Mouse (Mus musculus) forelimb bud, embryonic 11.5 days (tissue): ENCODE results near the gene Ppp2r5e.
"Not testable (repeated sequence)": the region's sequence is repeated elsewhere in the genome, so short reads cannot be mapped to it uniquely, and the experiment has no call there.

ENCODE experiments used
- DNase-seq: peaks from one replicate; pipeline ENCODE4 v3.0.0-alpha.2; 2012; ENCODE audit warnings: low read depth, low spot score

Gene Ppp2r5e

DNA sequence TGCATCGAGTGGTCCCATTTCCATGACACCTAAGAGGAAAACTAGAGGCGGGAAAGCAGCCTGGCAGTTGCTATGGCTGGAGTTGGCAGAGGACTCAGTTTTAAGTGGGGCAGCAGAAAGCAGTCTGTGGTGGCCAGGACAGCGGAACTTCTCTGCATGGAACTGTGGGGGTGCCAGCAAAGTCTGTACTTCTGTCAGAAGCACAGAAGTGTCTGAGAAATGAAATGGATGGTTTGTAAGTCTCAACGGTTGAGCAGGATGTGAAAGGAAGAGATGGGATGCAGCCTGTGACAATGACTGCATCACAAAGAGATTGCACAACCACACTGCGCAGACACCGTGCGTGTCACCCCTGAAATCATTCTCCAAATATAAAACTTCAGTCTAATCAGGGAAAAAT is 149.8 kb downstream of the Ppp2r5e start:
- no peak for DNase-seq

DNA sequence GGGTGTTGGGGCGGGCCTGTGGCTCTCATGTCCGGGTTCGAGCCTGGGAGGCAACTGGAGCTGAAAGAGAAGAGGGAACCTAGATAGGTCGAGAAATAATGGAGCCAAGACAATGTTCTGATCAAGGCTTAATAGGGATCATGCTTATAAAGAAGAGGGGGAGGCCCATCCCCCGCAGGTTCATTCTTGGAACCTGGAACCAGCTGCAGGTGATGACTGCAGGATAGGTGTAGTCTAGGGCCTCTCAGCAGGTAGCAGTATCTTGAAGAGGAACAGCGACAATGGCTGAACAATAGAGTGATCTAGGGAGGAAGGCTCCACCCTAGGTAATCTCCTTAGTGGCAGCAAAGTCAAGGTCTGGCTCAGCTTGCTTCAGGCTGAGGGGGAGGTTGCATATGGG is 163.6 kb downstream of the Ppp2r5e start:
- DNase-seq = not testable (repeated sequence)

DNA sequence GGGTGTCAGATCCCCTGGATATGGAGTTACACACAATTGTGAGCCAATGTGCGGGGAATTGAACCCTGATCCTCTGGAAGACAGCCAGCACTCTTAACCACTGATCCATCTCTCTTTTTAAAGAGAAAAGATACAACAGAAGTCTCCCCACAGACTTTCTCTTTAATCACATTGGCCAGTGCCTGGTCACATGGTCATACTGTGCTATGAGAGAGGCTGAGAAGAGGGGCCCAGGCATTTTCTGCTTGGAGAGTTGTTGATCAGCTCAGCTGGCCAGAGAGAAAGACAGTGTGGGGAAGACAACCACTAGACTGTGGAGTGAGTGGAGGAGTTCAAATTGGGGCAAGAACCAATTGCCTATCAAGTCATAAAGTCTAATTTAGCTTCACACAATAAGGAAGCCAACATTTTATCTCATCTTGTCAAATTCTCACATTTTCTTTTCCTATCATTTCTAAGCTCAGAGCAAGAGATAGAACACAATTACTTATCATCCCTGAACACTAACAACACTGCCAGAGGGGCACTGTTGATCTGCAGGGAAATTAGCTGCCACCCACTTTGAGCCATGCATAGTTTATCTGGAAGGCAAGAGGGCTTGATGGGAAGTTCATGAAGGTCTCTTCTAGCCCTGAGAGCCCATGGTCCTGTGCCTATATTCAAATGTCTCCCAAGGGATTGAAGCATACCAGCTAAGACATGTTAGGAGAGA is 166.2 kb downstream of the Ppp2r5e start:
- DNase-seq = no peak

DNA sequence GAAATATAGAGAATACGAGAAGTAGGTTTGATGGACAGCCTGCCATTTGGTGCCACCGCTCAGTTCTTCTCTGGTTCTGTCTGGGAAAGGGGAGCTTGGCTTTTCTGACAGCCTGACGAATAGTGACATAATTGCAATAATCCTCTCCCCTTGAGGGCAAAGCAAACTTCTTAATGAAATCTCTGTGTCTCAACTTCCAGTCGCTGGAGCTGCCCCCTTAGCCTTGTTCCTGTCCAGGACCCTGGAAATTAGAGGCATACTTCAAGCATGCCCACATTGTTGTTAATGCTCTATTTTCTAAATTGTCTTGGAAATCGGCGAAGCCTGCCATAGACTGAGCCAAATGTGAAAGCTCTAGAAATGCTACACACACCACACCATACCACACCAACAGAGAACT is 167.3 kb downstream of the Ppp2r5e start:
- DNase-seq = no peak

DNA sequence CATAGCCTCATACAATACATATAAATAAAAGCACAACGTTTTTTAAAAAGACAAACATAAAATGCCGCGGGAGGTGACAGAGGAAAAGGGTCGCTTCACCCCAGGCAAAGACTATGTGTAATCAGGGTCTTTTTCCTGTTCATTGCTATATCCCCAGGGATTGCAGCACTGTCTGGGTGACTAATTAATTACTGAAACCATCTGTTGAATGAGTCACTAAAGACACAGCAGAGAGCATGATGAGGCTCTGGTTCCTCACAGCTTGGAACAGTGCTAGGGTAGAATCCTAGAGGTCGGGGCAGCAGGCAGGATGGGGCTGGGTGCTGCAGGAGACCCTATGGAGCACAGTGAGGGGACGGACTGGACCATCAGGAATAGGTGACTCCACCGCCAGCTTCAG is 170.2 kb downstream of the Ppp2r5e start:
- DNase-seq = no peak

DNA sequence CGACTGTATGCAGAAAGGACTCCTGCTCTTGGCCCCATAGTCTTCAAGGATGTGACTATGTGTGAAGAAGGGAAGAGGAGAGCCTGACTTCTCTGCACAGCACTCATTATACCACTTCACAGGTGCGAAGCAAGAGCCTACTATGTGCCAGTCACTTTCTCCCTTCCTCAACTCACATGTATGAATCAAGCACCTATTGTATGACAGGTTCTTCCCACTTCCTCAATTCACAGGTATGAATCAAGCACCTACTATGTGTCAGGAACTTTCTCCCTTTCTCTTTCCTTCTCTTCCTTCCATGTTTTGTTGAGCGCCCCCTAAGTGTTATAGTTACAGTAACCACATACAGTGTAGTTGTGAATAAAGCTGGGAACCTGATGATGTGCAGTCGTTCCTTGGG is 171.2 kb downstream of the Ppp2r5e start:
- DNase-seq = no peak

DNA sequence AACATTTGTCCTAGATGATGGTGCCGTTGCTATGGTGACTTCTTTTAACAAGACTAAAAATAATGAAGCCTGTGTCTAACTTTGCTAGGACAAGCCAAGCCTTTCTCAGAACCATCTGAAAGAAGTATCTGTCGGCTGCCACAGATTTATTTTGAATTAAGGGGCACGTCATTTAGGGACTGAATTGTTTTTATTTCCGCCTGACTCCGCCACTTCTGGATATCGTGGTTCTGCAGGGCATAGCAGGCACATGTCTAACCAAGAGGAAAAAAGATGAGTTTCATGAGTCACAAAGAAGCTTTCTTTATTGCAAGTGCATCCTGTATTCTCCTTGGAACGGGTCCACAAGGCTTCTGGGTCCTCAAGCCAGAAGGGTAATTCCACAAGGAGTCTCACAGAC is 171.7 kb downstream of the Ppp2r5e start:
- no peak for DNase-seq

DNA sequence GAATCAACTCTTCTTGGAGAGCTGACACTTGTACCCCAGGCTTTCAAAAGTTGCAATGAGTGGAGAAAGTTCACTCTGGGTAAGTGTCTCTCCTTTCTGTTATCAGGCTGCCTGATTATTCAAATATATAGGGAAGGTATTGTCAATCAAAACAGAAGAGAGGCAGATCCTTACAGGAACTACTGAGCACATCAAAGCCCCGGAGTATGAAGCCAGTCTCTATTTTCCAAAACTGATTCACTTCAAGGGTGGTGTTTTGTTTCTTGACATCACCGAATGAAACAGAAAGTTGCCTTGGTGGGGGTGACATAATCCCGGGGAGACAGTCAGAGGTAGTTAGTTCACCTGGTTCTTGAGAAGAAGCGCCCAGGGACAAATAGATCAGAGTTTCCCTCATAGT is 179.4 kb downstream of the Ppp2r5e start, which contains the start of gene Gphb5:
Gene Gphb5 (minus strand): TSS at position 101 of the 400 bp plus-strand sequence.
- no peak for DNase-seq

DNA sequence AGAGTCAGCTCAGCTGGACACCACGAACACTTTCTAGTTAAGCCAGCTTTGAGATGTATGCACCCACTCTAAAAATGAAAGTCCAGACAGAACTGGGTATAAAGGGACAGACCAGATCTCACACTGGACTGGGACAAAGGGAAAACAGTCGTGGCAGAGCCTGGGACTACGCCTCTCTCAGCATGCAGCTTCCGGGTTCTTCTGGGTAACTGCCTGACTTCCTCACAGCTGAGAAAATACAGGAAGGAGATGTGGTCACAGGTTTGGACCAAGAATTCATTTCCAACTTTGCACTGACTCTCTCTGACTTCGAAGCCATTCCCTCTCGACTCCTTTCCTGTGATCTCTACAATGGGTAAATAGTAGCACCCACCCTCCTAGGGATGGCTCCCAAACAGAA is 181.1 kb downstream of the Ppp2r5e start:
- no peak for DNase-seq

DNA sequence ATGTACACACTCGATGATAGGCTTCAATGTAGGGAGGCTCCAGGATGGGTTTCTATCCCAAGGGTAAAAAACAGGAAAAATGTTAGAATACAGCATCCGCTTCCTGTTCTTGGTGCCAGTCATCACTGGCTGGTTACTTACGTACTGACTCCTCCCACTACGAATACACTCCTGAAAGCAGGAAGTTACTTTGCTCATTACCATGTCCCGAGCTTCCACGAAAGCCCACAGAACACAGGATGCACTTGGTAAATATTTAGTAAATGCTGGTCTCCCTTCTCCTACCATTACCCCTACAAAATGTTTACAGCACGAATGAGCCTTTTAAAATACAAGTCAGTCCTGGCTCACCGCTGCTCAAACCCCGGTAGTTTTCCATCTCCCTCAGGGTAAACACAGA is 183.1 kb downstream of the Ppp2r5e start:
- no peak for DNase-seq
